ENCODE assay signal across 33 mouse cellular contexts in the genomic region with DNA sequence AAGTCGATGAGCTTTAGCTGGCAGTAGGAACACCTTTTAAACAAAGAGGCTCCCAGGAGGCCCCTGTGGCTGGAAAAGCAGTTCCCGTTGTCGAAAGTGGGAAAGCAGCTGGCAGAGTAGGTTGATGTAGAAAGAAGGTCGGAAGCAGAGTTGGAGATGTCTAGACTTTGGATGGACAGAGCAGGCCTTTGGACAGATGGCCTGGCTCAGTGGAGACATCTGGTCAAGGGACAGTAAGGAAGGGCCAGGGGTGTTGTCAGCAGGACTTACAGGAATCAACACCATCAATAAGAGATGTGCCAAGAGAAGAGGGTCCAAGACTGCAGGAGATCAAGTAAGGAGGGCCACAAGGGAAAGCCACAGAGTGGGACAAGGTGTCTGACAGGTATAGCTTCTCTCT. TPM values are rescaled to one million over a fixed set of nuclear protein-coding genes. Genes with fewer than 3 reads are reported as not detected.
DNase-seq lines count a peak whose midpoint lies in the region; ATAC-seq lines count a peak whose summit lies in the region.
"Had no signal": no experiment of that assay in that cellular context is flagged by ENCODE, and none has a peak within 500 bp of the region (broad histone marks: within the 10 kb centered on the region; RNA-seq: fewer than 3 reads in every experiment).

No protein-coding gene starts in this region.

- H3K9me3 ChIP-seq in neural tube, embryonic 13.5 days = no peaks in the 10 kb centered on the region
- no peaks in the 10 kb centered on the region for H3K9me3 ChIP-seq in neural tube, embryonic 15.5 days (replicated peaks)
- H3K9me3 ChIP-seq in embryonic facial prominence, embryonic 14.5 days (ENCODE audit: control insufficient read depth, low read length) = peaks cover 5% of the 10 kb centered on the region; the same call in 1 of the 2 replicates
- H3K9me3 ChIP-seq: heart, embryonic 15.5 days; intestine, embryonic 15.5 days; limb, embryonic 15.5 days; liver, embryonic 13.5 days; midbrain, embryonic 15.5 days; neural tube, embryonic 12.5 days; stomach, embryonic 15.5 days had no signal

- H3K4me1 ChIP-seq in neural tube, embryonic 13.5 days (replicated peaks) = peaks cover 39% of the 10 kb centered on the region
- H3K4me1 ChIP-seq in neural tube, embryonic 15.5 days = peaks cover 32% of the 10 kb centered on the region
- peaks cover 37% of the 10 kb centered on the region for H3K4me1 ChIP-seq in embryonic facial prominence, embryonic 14.5 days (ENCODE audit: control insufficient read depth, insufficient read depth, low read length)
- H3K4me1 ChIP-seq: midbrain, embryonic 15.5 days; stomach, embryonic 15.5 days had no signal

- no peak overlapping the region for H3K4me3 ChIP-seq in neural tube, embryonic 13.5 days
- H3K4me3 ChIP-seq in neural tube, embryonic 15.5 days (replicated peaks) = no peak overlapping the region
- no peak overlapping the region for H3K4me3 ChIP-seq in embryonic facial prominence, embryonic 14.5 days (ENCODE audit: low read depth, low read length)
- H3K4me3 ChIP-seq: erythroblast, embryonic 14.5 days; heart, embryonic 15.5 days; intestine, embryonic 15.5 days; layer of hippocampus, adult 2 months; limb, embryonic 15.5 days; liver, embryonic 13.5 days; midbrain, embryonic 15.5 days; neural tube, embryonic 12.5 days; stomach, embryonic 15.5 days had no signal

- no peak overlapping the region for H3K4me2 ChIP-seq in neural tube, embryonic 13.5 days
- H3K4me2 ChIP-seq in neural tube, embryonic 15.5 days = no peak overlapping the region
- H3K4me2 ChIP-seq in embryonic facial prominence, embryonic 14.5 days (ENCODE audit: low read depth, low read length) = no peak overlapping the region
- H3K4me2 ChIP-seq: heart, embryonic 15.5 days; intestine, embryonic 15.5 days; limb, embryonic 15.5 days; liver, embryonic 13.5 days; midbrain, embryonic 15.5 days; neural tube, embryonic 12.5 days; stomach, embryonic 15.5 days had no signal

- no peak overlapping the region for H3K9ac ChIP-seq in neural tube, embryonic 13.5 days
- no peak overlapping the region for H3K9ac ChIP-seq in neural tube, embryonic 15.5 days (replicated peaks)
- no peak overlapping the region for H3K9ac ChIP-seq in embryonic facial prominence, embryonic 14.5 days (ENCODE audit: low read depth, low read length)
- H3K9ac ChIP-seq: heart, embryonic 15.5 days; intestine, embryonic 15.5 days; limb, embryonic 15.5 days; liver, embryonic 13.5 days; midbrain, embryonic 15.5 days; neural tube, embryonic 12.5 days; stomach, embryonic 15.5 days had no signal

- no peaks in the 10 kb centered on the region for H3K27me3 ChIP-seq in neural tube, embryonic 13.5 days
- no peaks in the 10 kb centered on the region for H3K27me3 ChIP-seq in neural tube, embryonic 15.5 days (replicated peaks)
- no peaks in the 10 kb centered on the region for H3K27me3 ChIP-seq in embryonic facial prominence, embryonic 14.5 days (replicated peaks; ENCODE audit: control insufficient read depth, insufficient read depth, low read length)
- H3K27me3 ChIP-seq: heart, embryonic 15.5 days; intestine, embryonic 15.5 days; limb, embryonic 15.5 days; liver, embryonic 13.5 days; megakaryocyte, embryonic 14.5 days; midbrain, embryonic 15.5 days; neural tube, embryonic 12.5 days; stomach, embryonic 15.5 days had no signal

- H3K36me3 ChIP-seq in neural tube, embryonic 13.5 days = peaks cover 47% of the 10 kb centered on the region
- H3K36me3 ChIP-seq in neural tube, embryonic 15.5 days = peaks cover 26% of the 10 kb centered on the region
- H3K36me3 ChIP-seq in embryonic facial prominence, embryonic 14.5 days (ENCODE audit: control insufficient read depth, insufficient read depth, low read length) = peaks cover 26% of the 10 kb centered on the region

- peak; percentile 33 for DNase-seq in heart, adult 8-10 months (ENCODE audit: low spot score)
- DNase-seq in heart, postnatal 4 days = no peak
- DNase-seq in embryonic facial prominence, embryonic 14.5 days (ENCODE audit: low spot score) = peak; percentile 17
- DNase-seq in natural killer cell, adult 2 months (ENCODE audit: low spot score in 2 of 2) = no peak
- DNase-seq: adrenal gland, postnatal 25 days; cerebellum, adult 18-20 months; cerebellum, postnatal 10 days; gastrocnemius, postnatal 10 days; kidney, adult 2 months; kidney, postnatal 36 days; liver, embryonic 13.5 days; lung, adult 18-20 months; lung, postnatal 4 days; retina, postnatal 1 day; right cerebral cortex, postnatal 25 days had no signal

- 65% methylated on average over 4 of the region's 4 CpGs for WGBS in neural tube, embryonic 13.5 days
- 52% methylated on average over 4 of the region's 4 CpGs for WGBS in neural tube, embryonic 15.5 days
- 41% methylated on average over 4 of the region's 4 CpGs for WGBS in embryonic facial prominence, embryonic 14.5 days

- H3K27ac ChIP-seq in neural tube, embryonic 13.5 days (replicated peaks) = peak overlapping the region; percentile 42; the same call in 1 of the 2 replicates
- H3K27ac ChIP-seq in neural tube, embryonic 15.5 days (replicated peaks) = no peak overlapping the region
- H3K27ac ChIP-seq in embryonic facial prominence, embryonic 14.5 days (replicated peaks; ENCODE audit: low read depth, low read length) = no peak overlapping the region
- H3K27ac ChIP-seq: heart, embryonic 15.5 days; intestine, embryonic 15.5 days; layer of hippocampus, adult 2 months; limb, embryonic 15.5 days; liver, embryonic 13.5 days; midbrain, embryonic 15.5 days; neural tube, embryonic 12.5 days; stomach, embryonic 15.5 days had no signal

- ATAC-seq in neural tube, embryonic 13.5 days (ENCODE audit: low read depth) = no peak
- no peak for ATAC-seq in neural tube, embryonic 15.5 days (ENCODE audit: low FRiP score)
- no peak for ATAC-seq in embryonic facial prominence, embryonic 14.5 days (ENCODE audit: low read depth)
- ATAC-seq: forebrain, embryonic 16.5 days; hindbrain, embryonic 16.5 days; intestine, embryonic 15.5 days; lung, postnatal 0 days; midbrain, embryonic 15.5 days had no signal

RNA-seq across cellular contexts. Expression of gene Ccdc6, which starts 53.4 kb away (rescaled TPM):
- total RNA-seq in heart, adult 8-10 months (2022) = 10 to 100 TPM; 23.3 to 28.6 (median 24.9) TPM
- 10 to 100 TPM; 34.9 to 35.9 TPM for total RNA-seq in heart, postnatal 4 days (2021)
- 20.6 and 22.3 TPM in 2 replicates for polyA plus RNA-seq in neural tube, embryonic 13.5 days (2015; fragmentation: Nextera tagmentation; extraction: Ambion mirVana)
- 22.3 and 22.7 TPM in 2 replicates for polyA plus RNA-seq in neural tube, embryonic 15.5 days (2015; fragmentation: Nextera tagmentation; extraction: Ambion mirVana)
- polyA plus RNA-seq in embryonic facial prominence, embryonic 14.5 days (2014; fragmentation: Nextera tagmentation; extraction: Ambion mirVana) = 19.7 and 20.4 TPM in 2 replicates

RNA-seq across cellular contexts. Expression of gene Mrln, which starts 54.2 kb away (rescaled TPM):
- total RNA-seq in heart, adult 8-10 months (2022) = 1 to 10 TPM; 1.9 to 4.2 (median 3.0) TPM
- under 1 TPM; 0.71 to 0.92 TPM for total RNA-seq in heart, postnatal 4 days (2021)
- polyA plus RNA-seq in neural tube, embryonic 13.5 days (2015; fragmentation: Nextera tagmentation; extraction: Ambion mirVana) = 1.7 and 3.5 TPM in 2 replicates
- 2.0 and 4.4 TPM in 2 replicates for polyA plus RNA-seq in neural tube, embryonic 15.5 days (2015; fragmentation: Nextera tagmentation; extraction: Ambion mirVana)
- polyA plus RNA-seq in embryonic facial prominence, embryonic 14.5 days (2014; fragmentation: Nextera tagmentation; extraction: Ambion mirVana) = 49.9 and 73.9 TPM in 2 replicates
- total RNA-seq: adrenal gland, postnatal 25 days; hematopoietic stem cell, adult 5-6 weeks; layer of hippocampus, adult 2 months; layer of hippocampus, postnatal 25 days; left cerebral cortex, adult 8-10 months; left cerebral cortex, postnatal 36 days had no signal
- polyA plus RNA-seq: erythroblast, embryonic 14.5 days; forebrain, embryonic 16.5 days had no signal

Comparison
In these comparisons a context has a peak if more than half of its experiments do, and no peak if none do; other contexts are left out.
1. DNase-seq: peak in heart, adult 8-10 months (single experiment) and embryonic facial prominence, embryonic 14.5 days (single experiment); none in heart, postnatal 4 days (single experiment) and natural killer cell, adult 2 months (0 of 2).